Mouse (Mus musculus): ENCODE measurements around the gene Nat10.

Nat10 gene

DNA sequence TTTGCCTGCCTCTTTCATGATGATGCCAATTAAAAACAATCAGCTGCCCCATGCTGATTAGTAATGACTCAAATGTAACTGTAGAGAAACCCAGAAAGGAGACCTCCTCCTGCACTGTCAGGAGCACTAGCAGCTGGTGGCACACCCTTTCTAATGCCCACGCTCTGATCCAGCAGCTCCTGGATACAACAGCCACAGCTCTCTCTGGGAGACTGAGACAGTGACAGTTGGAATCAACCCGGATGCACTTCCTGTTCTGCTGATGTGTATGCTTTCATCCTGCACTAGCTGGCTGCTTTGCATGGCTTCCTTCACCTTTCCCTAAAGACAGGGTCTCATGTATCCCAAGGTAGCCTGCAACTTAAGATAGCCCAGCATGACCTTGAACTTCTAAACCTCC, 15.0 kb downstream of the Nat10 start:
- no peak for DNase-seq (ENCODE audit: extremely low read depth, low read depth)

DNA sequence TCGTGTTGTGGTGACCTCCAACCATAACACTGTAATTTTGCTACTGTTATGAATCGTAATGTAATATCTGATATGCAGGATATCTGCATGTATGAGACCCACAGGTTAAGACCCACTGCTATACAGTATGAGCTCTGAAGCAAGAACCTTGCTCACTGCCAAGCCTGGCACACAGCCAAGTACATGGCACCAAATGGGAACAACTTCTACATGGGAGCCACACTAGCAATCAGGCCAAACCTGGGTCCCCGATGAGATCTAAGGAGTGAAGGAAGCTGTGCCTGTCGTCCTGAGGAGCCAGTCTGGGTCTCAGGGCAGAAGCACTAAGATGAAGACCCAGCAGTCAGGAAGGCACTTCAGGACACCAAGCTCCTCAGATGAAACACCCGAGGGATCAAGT, 15.6 kb downstream of the Nat10 start:
- DNase-seq (ENCODE audit: extremely low read depth, low read depth), result no peak

DNA sequence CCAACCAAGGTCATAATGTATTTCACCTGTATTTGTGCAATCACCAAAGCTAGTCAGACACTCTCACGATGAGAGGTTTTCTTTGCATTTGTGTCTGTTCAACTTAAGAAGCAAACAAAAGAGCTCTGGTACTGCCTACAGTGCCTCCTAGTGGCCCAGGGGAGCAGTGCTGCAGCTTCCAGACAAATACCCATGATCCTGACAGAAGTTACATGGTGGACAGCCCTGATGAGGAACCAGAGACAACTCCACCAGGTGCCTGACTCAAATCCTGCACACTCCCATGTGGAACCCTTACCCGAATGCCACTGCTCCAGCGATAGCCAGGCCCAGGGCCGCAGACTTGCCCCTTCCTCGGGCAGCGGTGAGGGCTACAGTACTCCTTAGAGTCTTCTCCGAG, 17.1 kb downstream of the Nat10 start:
- DNase-seq (ENCODE audit: extremely low read depth, low read depth), result no peak

DNA sequence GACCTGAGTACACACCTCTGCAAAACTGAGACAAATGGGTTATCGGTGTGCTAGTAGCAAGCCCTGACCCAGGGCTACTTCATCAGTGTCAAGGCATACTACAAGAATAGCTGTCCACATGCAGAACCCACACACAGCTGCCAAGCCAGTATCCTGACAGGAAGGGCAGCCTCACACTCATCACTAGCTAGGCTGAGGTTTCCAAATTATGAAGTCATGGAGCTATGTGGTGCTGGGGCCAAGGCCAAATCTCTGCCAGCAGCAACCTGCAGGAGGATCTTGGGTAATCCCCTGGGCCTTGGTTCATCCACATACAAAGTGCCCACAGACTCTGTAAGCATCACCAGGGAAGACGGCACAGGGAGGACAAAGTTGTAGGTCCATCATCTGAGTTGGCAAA, 17.5 kb downstream of the Nat10 start:
- DNase-seq (ENCODE audit: extremely low read depth, low read depth), result no peak

GRCm38 (mm10) chr2:103742821-103743220, 18.2 kb downstream of the Nat10 start:
- no peak for DNase-seq (ENCODE audit: extremely low read depth, low read depth)

DNA sequence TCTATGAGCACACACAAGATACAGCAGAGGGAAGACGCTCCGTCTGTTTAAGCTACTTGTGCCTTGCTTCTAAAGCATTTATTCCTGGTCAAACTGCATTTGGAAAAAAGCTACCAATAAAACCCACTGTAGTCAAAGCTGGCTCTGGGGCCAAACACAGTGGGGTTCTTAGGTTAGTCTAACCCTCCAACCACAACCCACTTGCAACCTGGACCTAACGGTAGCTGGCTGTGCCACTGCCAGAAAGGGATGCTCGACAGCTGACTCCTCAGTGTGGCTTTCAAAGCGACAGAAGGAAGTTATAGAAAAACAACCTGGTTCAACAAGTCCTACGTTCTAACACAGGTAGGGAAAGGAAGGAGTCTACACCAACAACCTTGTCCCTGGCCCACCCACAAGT, 29.6 kb downstream of the Nat10 start:
- no peak for DNase-seq (ENCODE audit: extremely low read depth, low read depth)

GRCm38 (mm10) chr2:103730999-103731398, 30.1 kb downstream of the Nat10 start:
- DNase-seq (ENCODE audit: extremely low read depth, low read depth), result no peak

DNA sequence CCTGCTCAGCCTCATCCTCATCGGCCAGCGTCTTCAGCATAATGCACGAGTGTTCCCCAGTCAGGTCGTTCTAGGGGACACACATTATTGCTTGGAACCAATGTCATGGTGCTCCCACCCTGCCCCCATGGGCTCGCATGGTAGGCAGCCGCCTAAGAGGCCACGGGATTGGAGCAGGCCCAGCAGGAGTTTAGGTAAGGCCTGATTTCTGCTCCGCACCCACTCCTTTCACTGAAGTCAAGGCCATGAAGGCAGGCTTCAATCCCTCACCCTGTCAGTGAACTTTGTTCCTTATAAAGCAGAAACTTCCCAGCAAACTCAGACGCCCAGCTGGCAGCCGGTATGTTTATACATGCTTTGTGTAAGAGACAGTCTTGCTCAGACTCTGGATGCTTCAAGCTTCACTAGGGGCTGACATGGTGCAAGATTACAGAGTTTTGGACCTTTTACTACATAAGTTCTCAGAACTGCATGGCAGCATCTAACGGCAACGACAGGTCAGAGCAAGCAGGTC, 33.0 kb downstream of the Nat10 start:
- DNase-seq (ENCODE audit: extremely low read depth, low read depth), result no peak

GRCm38 (mm10) chr2:103724521-103724920, 36.5 kb downstream of the Nat10 start:
- no peak for DNase-seq (ENCODE audit: extremely low read depth, low read depth)

DNA sequence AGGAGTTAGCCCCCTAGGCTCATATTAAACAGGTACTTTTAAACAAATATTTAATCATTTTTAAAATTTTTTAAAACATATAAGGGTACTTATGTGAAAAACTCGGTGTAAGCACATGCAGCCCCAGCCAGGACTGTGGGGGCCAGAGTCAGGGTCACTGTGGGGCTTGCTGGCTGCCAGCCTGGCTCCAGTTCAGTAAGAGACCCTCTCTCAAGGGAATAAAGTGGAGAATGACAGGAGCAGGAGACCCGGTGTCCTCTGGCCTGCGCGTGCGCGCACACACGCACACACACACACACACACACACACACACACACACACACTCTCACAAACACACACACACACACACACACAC, 41.8 kb downstream of the Nat10 start:
- no peak for DNase-seq (ENCODE audit: extremely low read depth, low read depth)

GRCm38 (mm10) chr2:103718594-103719291, 42.3 kb downstream of the Nat10 start:
- DNase-seq (ENCODE audit: extremely low read depth, low read depth), result peak; percentile 20

GRCm38 (mm10) chr2:103714412-103714811, 46.7 kb downstream of the Nat10 start:
- no peak for DNase-seq (ENCODE audit: extremely low read depth, low read depth)

- DNase-seq (ENCODE audit: extremely low read depth, low read depth), result no peak
These were observed 47.2 kb downstream of the Nat10 start for GRCm38 (mm10) chr2:103713831-103714230.

DNA sequence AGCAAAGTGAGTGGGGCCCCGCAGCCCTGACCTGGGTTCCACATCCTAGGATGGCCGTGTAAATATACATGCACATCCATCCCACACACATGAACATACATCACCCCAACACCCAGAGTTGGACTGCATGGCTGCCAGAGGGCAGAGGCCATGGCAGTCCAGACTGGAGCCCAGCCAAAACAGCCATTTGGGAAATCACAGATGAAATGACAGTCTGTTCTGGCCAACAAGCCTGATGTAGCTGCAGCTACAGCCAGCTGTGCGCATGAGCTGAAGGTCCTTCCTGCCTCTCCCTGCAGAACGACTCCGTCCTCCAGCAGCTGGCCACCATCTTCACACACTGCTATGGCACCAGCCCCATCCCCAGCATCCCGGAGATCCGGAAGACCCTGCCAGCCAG, 50.2 kb downstream of the Nat10 start:
- DNase-seq (ENCODE audit: extremely low read depth, low read depth), result no peak

GRCm38 (mm10) chr2:103707056-103707776, 53.9 kb downstream of the Nat10 start:
- DNase-seq (ENCODE audit: extremely low read depth, low read depth), result no peak

DNA sequence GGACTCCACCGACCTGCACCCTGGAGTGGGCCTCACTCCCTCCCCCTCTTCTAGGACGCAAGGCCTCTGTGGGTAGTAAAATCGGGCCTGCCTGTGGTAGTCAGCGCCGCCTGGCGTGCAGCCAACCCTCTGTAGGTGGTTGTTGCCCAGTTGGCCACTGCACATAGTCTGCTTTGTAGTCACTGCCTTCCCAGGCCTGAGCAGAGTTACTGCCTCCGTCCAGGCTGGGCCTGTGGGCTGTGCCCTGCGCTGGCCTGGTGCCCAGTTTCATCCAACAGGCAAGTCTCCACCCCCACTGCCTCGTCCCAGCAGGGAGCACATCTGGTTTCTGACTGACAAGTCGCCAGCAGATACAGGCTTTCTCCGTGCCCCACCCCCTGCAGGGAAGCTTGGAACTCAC, 54.8 kb downstream of the Nat10 start:
- DNase-seq (ENCODE audit: extremely low read depth, low read depth), result no peak

DNA sequence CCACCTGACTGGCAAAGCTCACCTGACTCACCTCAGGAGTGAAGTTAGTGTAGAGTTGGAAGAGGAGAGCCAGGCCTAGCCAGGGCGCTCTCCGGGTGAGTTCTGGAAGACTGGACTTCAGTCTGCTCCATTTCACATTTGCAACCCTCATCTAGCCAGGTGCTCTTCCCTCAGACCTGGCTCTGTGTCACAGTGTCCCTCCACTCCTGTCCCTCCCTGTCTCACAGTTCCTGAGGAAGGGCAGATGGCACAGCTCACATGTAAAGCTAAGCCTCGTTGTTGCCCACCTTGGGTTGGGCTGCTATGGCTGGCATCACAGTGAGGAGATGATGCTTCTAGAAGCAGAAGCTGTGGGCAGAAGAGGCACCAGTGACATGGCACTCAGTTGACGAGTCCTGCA, 55.2 kb downstream of the Nat10 start:
- DNase-seq (ENCODE audit: extremely low read depth, low read depth), result no peak

DNA sequence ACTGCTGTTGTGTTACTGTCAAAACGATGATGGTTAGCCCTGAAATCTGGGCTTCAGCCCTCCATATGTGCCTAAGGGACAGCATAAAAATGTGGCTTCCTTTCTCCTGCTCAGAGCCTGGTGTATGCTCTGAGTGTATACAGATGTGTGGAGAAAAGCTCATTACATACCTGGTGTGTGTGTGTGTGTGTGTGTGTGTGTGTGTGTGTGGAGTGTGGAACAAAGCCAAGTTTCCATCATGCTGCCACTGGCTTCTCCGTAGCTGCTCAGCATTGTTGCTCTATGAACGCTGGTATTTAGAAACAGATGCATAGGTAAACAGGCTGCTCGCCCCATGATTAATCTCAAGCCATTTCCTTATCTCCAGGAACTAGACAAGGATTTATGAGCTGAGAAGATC, 57.2 kb downstream of the Nat10 start:
- no peak for DNase-seq (ENCODE audit: extremely low read depth, low read depth)

DNA sequence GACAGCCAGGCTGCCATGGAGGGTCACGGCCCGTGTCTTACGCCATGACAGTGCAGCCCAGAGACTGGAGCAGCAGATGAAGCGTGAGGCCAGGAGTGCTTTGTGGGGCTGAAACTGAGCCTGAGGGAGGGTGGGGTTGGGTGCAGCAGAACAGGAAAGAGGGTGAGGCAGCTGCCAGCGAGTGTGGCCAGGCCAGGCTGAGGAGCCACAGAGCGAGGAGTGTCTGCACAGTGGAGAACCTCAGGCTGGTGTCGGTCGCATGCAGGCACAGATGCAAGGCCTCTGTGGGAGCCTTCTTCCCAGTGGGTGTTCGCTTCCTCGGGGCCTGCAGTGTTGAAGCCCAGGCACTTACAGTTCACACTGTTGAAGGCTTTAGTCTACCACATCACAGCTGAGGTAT, 57.7 kb downstream of the Nat10 start:
- no peak for DNase-seq (ENCODE audit: extremely low read depth, low read depth)

DNA sequence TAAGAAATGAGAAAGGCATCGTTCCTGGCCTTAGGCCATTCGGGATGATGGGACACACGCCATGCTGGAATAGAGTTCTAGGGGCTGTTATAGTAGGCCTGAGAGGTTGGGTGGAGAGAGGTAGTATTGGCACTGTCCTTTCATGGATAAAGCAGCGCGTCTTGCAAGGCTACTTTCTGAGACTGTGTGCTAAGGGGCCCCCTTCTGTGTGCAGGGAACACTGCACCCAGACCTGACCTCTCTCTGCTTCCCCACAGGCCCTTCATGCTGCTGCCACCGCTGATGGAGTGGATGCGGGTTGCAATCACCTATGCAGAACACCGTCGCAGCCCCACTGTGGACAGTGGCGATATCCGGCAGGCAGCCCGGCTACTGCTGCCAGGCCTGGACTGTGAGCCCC, 60.6 kb downstream of the Nat10 start:
- no peak for DNase-seq (ENCODE audit: extremely low read depth, low read depth)

GRCm38 (mm10) chr2:103696177-103696576, 64.9 kb downstream of the Nat10 start:
- DNase-seq (ENCODE audit: extremely low read depth, low read depth), result no peak

DNA sequence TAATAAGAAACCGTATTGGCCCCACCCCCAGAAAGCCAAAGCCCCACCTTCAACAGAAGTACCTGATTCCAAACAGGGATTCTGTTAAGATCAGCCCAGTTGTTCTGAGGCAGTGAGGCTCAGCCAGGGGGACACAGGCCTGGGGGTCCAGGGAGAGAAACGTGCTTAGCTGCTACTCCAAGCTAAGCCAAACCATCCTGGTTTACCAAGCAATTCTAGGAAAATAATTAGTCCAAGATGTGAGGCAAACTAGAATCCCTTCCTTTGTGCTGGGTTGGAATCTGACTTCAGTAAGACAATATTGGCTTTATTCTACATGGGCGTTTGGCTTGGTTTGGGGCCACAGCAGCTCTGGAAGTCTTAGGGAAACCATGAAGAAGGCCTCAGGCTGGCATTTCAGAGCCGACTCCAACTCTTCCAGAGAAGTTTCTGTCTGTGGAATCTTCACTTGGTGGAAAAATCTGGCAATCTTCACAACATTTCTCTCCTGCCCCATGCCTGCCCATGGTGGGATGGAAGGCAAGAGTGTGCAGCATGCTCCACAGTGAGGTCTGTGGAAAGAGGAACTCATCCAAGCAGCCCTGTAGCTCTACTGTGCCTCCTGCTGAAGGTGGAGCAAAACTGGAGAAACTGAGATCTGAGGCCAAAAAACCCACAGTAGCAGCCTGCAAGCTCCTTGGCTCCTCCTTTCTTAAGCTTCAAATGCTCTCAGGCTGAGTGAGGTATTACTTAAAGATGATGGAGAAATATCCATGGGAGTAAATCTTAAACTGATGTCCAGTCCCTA, 66.1 kb downstream of the Nat10 start:
- no peak for DNase-seq (ENCODE audit: extremely low read depth, low read depth)
